Mouse (Mus musculus) left cerebral cortex, adult 18-20 months (tissue): Measurements from ENCODE around the gene Kdr. TPM values are rescaled to one million over a fixed set of nuclear protein-coding genes. Genes with fewer than 3 reads are reported as not detected.
"Not testable (repeated sequence)": the region's sequence is repeated elsewhere in the genome, so short reads cannot be mapped to it uniquely, and the experiment has no call there.

Source experiments
- DNase-seq, 2 experiments: peaks; one replicate each; pipeline ENCODE4 v3.0.0; 2021 to 2022; ENCODE audit warnings: low spot score in 2 of 2, mixed read lengths in 1 of 2
- total RNA-seq, 2 experiments: library from RNA; stranded (reverse); gene quantifications; 2 replicates each; pipeline ENCODE4 v1.2.3; 2021

Gene Kdr
- total RNA-seq, 2 experiments from 2014 or later, result 6.0 to 6.2 TPM

- DNase-seq, result no peak
Measured at GRCm38 (mm10) chr5:75961741-75962469, 16.4 kb downstream of the Kdr start.

DNA sequence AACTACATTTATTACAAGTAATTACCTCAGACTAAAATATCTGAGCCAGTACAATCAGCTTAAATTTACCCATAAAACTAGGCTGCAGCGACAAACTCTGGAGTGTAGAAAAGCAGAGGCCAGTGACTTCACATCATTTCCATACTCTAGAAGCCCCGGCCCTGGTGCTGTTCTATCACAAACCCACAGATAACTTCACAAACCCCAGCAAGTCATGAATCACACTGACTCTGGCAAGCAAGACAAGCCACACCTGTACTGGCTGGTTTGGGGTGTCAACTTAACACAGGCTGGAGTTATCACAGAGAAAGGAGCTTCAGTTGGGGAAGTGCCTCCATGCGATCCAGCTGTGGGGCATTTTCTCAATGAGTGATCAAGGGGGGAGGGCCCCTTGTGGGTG is 18.4 kb downstream of the Kdr start:
- DNase-seq, result no peak

DNA sequence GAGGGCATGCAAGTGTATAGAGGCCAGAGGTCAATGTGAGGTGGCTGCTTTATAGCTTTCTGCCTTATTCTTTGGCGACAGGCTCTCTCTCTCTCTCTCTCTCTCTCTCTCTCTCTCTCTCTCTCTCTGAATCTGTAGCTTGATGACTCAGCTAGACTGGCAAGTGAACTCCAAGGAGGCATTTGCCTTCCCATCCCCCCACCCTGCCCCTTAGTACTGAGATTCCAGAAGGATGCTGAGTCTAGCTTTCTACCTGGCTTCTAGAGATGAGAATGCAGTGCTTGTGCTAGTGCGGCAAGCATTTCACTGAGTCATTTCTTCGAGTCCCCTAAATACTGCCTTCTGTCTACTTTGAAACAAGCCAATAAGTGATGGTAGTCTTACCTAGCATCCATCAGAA is 21.7 kb downstream of the Kdr start:
- DNase-seq, result no peak

DNA sequence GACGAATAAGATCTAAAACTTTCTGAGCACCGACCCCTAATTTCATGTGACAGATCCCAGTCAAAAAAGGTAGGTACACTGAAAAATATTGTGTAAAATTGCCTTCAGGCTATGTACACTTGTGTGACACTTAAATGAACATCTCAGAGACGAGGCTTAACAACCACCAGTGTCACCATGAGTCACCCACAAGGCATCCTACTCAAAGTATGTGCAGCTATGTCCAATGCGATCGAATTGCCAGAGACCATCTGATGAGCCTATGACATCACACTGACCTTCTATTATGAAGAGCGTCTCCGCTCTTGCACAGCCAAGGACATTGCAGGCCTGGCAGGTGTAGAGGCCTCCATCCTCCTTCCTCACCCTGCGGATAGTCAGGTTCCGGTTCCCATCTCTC is 22.4 kb downstream of the Kdr start:
- DNase-seq, result no peak

GRCm38 (mm10) chr5:75954778-75955330 is 23.4 kb downstream of the Kdr start:
- DNase-seq, result peak; percentile 19 to 32

- DNase-seq, result no peak
Measured at GRCm38 (mm10) chr5:75954218-75954617, 24.0 kb downstream of the Kdr start.

DNA sequence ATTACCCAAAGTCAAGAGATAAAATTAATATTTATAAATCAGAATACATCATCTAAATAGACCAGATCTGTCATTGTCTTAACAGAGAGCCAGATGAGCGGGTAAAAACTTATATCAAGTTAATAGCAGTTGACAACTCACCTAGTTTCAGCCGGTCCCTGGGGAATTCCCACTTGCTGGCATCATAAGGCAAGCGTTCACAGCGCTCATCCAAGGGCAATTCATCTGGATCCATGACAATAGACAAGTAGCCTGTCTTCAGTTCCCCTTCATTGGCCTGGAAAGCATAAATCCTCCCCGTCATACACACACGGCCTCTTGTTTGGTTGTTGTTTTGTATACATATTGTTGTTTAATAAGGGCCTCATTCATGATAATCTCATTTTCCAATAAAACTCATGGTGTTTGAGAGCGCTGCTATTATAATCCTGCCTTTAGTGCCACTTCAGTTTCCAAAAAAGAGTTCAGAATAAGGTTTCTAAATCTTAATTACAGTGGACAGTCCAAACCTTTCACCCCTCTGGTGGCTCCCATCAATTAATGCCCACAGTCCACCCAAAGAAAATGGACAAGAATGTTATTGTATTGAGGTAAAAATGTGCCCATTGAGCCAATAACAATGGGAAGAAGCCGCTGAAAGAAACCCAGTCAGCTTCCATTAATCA is 26.0 kb downstream of the Kdr start:
- no peak for DNase-seq

DNA sequence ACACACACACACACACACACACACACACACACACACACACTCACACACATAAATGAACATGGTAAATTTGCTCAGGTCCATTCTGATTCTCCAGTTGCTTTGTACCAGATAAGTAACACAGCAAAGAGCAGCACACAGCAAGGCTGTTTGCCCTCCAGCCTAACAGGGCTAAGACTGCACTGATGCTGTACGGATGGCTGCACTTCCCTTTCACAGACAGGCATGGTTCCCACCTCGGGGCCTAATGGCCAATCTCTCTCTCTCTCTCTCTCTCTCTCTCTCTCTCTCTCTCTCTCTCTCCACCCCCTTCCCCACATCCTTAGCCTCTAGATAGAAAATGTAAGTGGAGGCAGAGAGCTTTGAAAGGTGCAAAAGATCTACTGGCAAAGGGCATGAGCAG is 27.4 kb downstream of the Kdr start:
- DNase-seq, result no peak

DNA sequence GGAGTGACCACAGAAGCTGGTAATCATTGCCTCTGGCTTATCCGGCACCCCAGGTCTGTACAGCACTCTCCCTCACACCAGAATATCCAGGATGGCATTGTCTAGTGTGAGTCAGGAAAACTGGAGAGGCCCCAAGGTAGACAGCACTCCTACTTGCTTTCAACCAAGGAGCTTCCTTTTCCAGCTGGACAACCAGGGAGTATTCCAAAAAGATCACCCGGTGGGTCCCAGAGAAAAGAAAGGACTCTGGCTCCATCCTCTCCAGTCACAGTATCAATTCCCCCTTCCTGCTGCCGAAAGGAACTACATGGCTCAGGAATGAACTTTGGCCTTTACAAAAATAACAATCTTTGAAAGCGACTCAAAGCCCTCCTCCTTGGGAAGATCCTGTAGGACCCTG is 32.9 kb downstream of the Kdr start:
- no peak for DNase-seq

- no peak for DNase-seq
Measured at GRCm38 (mm10) chr5:75943301-75943700, 35.0 kb downstream of the Kdr start.

GRCm38 (mm10) chr5:75941775-75942580 is 36.3 kb downstream of the Kdr start:
- DNase-seq, result no peak

GRCm38 (mm10) chr5:75939144-75939732 is 39.0 kb downstream of the Kdr start:
- no peak for DNase-seq

DNA sequence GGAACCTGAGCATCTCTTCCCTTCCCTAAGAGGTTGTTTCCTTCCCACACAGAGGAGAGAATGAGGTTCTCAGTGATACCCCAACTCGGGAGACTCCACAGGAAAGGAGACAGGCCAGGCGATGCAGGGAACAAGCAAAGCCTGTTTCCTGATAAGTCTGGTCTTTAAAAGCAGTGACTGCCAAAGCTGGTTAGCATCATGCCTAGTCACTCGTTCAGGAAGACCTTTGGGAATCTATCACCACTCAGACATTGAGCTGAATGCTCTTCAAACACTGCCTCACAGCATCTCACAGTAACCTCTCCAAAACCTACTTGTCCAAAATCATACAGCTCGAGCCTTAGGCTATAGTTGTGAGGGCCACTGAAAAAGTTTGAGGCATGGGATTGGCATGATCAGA is 40.2 kb downstream of the Kdr start:
- no peak for DNase-seq

DNA sequence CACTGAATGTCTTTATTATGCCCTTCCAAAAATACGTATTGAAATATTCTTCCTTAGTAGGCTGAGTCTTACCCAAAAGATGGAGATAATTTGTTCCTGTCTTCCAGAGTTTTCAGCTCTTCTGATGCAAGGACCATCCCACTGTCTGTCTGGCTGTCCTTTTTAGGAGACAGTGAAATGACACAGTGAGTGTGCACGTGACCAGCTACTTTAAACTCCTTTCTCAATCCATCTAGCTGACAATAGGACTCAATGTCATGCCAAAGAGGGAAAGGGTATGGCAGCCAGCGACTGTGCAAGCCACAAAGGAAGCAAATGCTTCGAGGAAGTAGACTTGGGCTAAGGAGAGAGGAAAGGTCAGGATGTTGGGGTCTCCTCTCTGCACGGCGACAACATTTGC is 42.0 kb downstream of the Kdr start:
- DNase-seq, result no peak

- no peak for DNase-seq
Measured at GRCm38 (mm10) chr5:75935225-75935624, 43.0 kb downstream of the Kdr start.

DNA sequence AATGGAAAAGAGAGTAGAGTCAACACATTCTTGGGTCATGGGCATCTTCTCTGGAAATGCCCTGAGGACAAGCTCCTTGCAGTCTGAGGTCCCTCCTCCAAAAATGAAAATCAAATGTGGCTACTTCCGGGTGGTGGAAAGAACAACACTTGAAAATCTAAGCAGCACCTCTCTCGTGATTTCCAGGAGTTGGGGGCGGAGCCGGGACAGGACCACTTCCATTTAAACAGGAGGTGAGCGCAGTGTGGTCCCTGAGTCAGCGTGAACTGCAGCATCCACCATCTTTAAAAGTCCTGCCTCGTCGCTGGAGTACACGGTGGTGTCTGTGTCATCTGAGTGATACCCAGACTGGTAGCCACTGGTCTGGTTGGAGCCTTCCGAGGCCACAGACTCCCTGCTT is 44.1 kb downstream of the Kdr start:
- no peak for DNase-seq

DNA sequence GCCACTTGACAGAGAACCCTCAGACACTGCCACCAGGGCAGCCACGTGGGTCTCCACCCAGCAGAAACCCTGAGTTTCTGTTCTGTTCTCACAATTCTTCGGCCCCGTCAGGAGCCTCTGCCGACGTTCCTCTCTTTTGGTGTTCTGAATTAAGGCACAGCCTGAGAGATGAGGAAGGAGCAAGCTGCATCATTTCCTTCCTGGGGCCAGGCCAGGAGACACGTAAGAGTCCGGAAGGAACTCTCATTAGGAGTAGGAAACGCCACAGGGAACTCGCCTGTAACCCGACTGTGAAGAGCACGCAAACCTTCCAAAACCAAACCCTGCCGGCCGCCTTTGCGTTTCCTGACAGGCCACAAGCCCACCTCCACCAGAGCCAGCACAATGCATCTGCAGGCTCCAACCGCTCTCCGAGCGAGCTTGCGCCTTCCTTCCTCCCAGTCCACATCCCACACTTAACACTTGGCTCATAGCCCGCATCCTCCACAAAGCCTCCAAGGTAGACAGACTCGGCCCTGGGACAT is 44.7 kb downstream of the Kdr start:
- peak; percentile 11 to 29 for DNase-seq

DNA sequence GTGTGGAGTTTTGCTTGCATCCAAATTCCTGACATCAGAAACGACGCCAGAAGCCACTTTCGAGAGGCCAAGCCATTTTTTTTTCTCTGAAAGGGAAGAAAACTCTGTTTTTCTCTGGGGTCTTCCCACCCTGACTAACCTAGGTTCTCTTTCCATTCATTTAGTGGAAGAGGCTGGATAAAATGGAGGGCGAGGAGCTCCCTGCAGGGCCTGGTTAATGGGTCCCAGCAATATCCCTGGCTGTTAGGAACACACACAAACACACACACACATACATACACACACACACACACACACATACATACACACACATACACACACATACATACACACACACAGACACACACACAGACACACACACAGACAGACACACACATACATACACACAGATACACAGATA is 46.8 kb downstream of the Kdr start:
- not testable (repeated sequence) for DNase-seq

- DNase-seq, result no peak
Measured at GRCm38 (mm10) chr5:75929960-75930359, 48.3 kb downstream of the Kdr start.

DNA sequence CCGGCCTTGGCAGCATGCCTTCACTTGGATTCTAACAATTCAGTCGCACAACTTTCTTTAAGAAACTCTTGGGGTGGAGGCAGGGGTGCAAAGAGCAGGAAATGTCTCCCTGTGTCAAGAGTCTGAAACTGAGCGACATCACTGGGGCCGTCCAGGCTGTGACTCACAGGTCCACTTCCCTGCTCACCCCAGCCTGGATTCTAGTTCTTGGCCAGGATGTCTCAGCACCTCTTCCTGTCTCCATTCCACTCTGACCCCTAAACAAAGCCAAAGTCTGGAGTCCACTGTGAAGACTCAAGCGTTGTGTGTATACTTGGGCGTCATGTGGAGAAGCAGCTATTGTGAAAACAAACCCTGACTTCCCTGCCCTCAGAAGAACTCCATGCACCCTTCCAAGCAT is 55.6 kb downstream of the Kdr start:
- no peak for DNase-seq

DNA sequence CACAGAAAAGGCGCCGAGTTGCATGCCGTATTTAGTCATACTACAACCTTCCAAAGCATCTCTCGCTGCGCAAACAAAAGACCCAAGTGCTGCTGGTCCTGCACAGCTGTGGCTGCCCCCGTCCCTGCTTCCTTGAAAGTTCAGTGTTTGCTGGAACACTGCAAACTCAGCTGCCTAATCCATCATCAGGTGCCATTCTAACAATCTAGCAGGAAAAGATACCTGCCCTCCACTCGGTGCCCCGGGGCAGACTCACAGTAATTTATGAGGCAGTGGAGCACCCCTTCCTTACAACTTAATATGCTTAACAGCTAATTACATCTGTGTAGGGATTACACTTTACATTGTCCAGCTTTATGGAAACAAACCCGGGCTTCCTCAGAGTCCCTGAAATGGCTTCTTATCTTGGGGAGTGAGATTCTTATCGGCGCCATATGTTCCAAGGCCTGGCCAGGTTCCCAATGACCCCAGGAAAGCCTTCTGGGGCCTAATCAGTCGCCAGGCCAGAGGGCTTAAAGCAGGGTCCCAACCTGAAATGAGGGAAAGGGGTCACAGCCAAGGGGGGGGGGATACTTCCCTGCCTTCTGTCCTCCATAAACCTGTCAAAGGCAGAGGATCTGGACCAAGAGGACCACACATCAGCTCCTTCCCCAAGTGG is 56.4 kb downstream of the Kdr start:
- DNase-seq, result no peak
